Mouse (Mus musculus): ENCODE measurements around the gene Bet1. TPM values are rescaled to one million over a fixed set of nuclear protein-coding genes. Genes with fewer than 3 reads are reported as not detected.

Bet1 gene
- polyA plus RNA-seq, 1 experiment from 2014 or later: 78.4 TPM

DNA sequence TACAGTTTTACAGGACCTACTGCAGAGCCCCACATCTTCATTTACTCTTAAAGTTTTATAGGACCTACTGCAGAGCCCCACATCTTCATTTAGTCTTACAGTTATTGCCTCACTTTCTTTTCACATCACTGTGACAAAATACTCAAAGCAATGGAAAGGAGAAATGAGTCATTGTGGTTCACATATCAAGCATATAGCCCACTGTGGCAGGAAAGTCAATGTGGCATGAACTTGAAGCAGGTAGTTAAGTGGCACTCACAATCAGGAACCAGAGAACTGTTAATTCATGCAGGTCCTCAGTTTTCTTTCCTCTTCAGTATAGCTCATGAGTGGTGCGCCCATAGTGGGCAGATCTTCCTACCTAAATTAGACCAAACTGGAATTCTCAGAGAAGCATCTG, 39.6 kb downstream of the Bet1 start:
- Histone ChIP-seq H3K9me3 (replicated peaks; ENCODE audit: control insufficient read depth, low read length) (no peaks in the 10 kb centered on the region), H3K36me3 (ENCODE audit: control insufficient read depth, insufficient read depth, low read length) (no peaks in the 10 kb centered on the region), H3K27me3 (ENCODE audit: control insufficient read depth, insufficient read depth, low read length) (no peaks in the 10 kb centered on the region), H3K9ac (ENCODE audit: low read length) (no peak overlapping the region), H3K4me2 (ENCODE audit: low read depth, low read length) (no peak overlapping the region), H3K4me3 (replicated peaks; ENCODE audit: low read length) (no peak overlapping the region), H3K4me1 (ENCODE audit: control insufficient read depth, insufficient read depth, low read length) (no peaks in the 10 kb centered on the region), H3K27ac (ENCODE audit: low read length) (no peak overlapping the region)
- WGBS: 89% methylated on average over 1 of the region's 1 CpGs
- no peak for ATAC-seq (ENCODE audit: insufficient read depth, low FRiP score)

DNA sequence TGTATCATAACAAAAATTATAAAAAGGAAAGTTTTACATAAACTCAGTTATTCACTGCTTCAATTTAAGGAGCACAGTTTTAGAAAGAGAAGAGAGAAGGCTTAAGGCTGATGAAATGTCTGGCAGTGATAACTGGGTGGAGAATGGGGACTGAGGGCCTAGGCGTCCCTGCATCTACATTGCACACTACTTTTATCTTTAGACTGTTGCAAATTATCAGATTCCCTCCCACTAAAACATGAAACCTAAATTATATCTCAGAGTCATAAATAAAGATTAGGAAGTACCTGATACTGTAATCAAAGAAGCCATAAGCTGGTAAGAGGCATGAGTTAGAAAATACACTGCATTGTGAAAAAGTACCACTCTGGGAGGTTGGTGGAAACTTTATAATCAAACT, 45.0 kb downstream of the Bet1 start:
- no peak overlapping the region for H3K27ac ChIP-seq (ENCODE audit: low read length)
- WGBS: 53% methylated on average over 1 of the region's 1 CpGs
- no peak overlapping the region for H3K4me3 ChIP-seq (replicated peaks; ENCODE audit: low read length)
- ATAC-seq (ENCODE audit: insufficient read depth, low FRiP score): no peak
- no peak overlapping the region for H3K9ac ChIP-seq (ENCODE audit: low read length)
- H3K36me3 ChIP-seq (ENCODE audit: control insufficient read depth, insufficient read depth, low read length): no peaks in the 10 kb centered on the region
- no peak overlapping the region for H3K4me2 ChIP-seq (ENCODE audit: low read depth, low read length)
- H3K9me3 ChIP-seq (replicated peaks; ENCODE audit: control insufficient read depth, low read length): no peaks in the 10 kb centered on the region
- H3K4me1 ChIP-seq (ENCODE audit: control insufficient read depth, insufficient read depth, low read length): no peaks in the 10 kb centered on the region
- H3K27me3 ChIP-seq (ENCODE audit: control insufficient read depth, insufficient read depth, low read length): no peaks in the 10 kb centered on the region

DNA sequence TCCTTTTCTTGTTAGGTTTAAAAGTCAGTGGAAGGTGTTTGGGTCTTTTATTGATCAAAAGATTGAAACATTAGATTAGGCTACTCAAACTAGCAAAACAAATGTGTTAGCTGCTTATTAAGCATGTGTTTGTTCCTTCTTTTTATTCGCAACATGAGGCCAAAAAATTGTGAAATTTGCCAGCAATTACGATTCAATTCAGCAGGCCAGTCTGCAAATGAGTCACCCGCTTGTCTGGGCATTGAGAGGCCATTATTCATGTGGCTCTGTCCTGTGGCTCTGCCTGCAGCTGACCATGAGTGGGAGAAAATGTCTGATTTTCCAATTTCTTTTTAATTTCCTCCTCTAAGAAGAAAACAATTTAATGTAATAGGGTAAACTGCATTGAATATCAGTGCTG, 55.8 kb downstream of the Bet1 start:
- Histone ChIP-seq H3K4me2 (ENCODE audit: low read depth, low read length) (no peak overlapping the region), H3K36me3 (ENCODE audit: control insufficient read depth, insufficient read depth, low read length) (no peaks in the 10 kb centered on the region), H3K27me3 (ENCODE audit: control insufficient read depth, insufficient read depth, low read length) (no peaks in the 10 kb centered on the region), H3K27ac (ENCODE audit: low read length) (no peak overlapping the region), H3K9ac (ENCODE audit: low read length) (no peak overlapping the region), H3K4me1 (ENCODE audit: control insufficient read depth, insufficient read depth, low read length) (no peaks in the 10 kb centered on the region), H3K9me3 (replicated peaks; ENCODE audit: control insufficient read depth, low read length) (no peaks in the 10 kb centered on the region), H3K4me3 (replicated peaks; ENCODE audit: low read length) (no peak overlapping the region)
- 72% methylated on average over 3 of the region's 3 CpGs for WGBS
- ATAC-seq (ENCODE audit: insufficient read depth, low FRiP score): no peak

Other genes with a start within 250 kb of the Bet1 start
- 3.9 and 4.7 TPM in 2 replicates for gene Tfpi2, start 98.1 kb downstream of the Bet1 start, polyA plus RNA-seq (2015; fragmentation: Nextera tagmentation; extraction: Ambion mirVana)
- gene Gngt1, start 93.2 kb downstream of the Bet1 start, polyA plus RNA-seq (2015; fragmentation: Nextera tagmentation; extraction: Ambion mirVana): 0.22 TPM in 1 of 2 replicates, not detected in the other
- 71.8 and 83.0 TPM in 2 replicates for gene Gng11, start 83.1 kb downstream of the Bet1 start, polyA plus RNA-seq (2015; fragmentation: Nextera tagmentation; extraction: Ambion mirVana)

Measured in stomach, embryonic 16.5 days (tissue).